Mouse (Mus musculus) cerebellum, adult 2 months (tissue): ENCODE measurements around the gene Clec16a. TPM values are rescaled to one million over a fixed set of nuclear protein-coding genes. Genes with fewer than 3 reads are reported as not detected.

ENCODE experiments used
- DNase-seq, 2 experiments: peaks; one replicate each; pipeline ENCODE4 v3.0.0; 2021
- H3K27ac ChIP-seq: fragments of 200-500 bp; 2 replicates; pipeline ENCODE4 v1.5.1; 2012; ENCODE audit warnings: low read length, control low read depth, inconsistent platforms; ENCODE audit not compliant: insufficient read depth
- H3K27me3 ChIP-seq: fragments of 200-500 bp; 2 replicates; pipeline ENCODE4 v1.6.1; 2012; ENCODE audit warnings: inconsistent platforms, mild to moderate bottlenecking, low read length, moderate library complexity; ENCODE audit not compliant: control insufficient read depth, insufficient read depth
- H3K4me1 ChIP-seq: fragments of 200-500 bp; 2 replicates; pipeline ENCODE4 v1.6.1; 2011; ENCODE audit warnings: low read length; ENCODE audit not compliant: control insufficient read depth, insufficient read depth
- H3K4me3 ChIP-seq: fragments of 200-500 bp; replicated peaks from 2 replicates; pipeline ENCODE3; 2011; ENCODE audit warnings: mild to moderate bottlenecking, low read depth, low read length, control low read depth; ENCODE audit not compliant: insufficient read depth
- CTCF ChIP-seq: fragments of 200-500 bp; IDR thresholded peaks from 2 replicates; pipeline ENCODE4 v1.5.1; 2011; ENCODE audit warnings: low read depth, mild to moderate bottlenecking, control low read depth, low read length, moderate library complexity, borderline replicate concordance; ENCODE audit not compliant: insufficient read depth
- POLR2A ChIP-seq: fragments of 200-500 bp; IDR thresholded peaks from 2 replicates; pipeline ENCODE4 v1.6.1; 2011; ENCODE audit warnings: low read length, control low read depth, borderline replicate concordance; ENCODE audit not compliant: insufficient read depth
- whole genome bisulfite sequencing: fragments of 180-500 bp; shearing (Covaris S2); methylation state at CpG from one replicate; pipeline ENCODE4 v1.1.7; 2018; 5-methylcytosine and 5-hydroxymethylcytosine counted together
- polyA plus RNA-seq: library from polyadenylated mRNA; depleted of rRNA; stranded (reverse); fragments of >200 nt; gene quantifications from 2 replicates; pipeline ENCODE4 v1.2.3, GENCODE M21; 2012

Clec16a gene
- polyA plus RNA-seq, 1 experiment = 48.7 TPM

DNA sequence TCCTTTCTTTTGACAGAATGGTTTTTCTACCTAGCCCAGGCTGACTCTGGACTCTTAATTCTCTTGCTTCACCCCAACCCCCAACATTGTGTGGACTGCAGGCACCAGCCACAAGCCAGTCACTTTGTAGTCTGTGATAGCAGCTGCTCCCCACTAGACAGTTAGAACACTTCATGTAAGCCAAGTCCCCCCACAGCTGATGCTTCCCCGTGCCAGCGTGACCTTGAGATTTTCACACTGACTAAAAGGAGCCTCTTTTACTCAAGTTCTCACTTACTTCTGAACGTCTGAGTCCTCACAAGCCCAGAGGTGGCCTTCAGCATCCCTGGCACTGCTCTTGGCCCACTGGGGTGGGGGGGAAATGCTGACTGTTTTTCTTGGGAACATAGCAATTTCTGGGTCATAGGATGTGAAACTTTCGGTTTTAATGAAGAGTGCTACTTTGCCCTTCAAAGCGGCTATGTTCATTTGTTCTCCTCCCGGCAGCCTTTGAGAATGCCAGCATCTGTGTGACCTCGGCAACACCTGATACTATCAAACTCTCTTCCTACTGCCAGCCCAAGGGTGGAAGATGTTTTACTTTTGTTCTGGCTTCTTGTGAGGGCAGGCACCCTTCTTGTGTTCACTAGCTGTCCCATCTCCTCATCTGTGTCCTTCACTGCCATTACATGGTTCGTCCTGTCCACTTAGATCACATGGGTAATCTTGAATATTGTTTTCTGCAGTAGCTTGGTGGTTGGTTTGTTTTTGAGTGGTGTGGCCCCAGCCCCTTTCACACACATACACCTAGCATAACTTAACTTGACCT, 138.3 kb downstream of the Clec16a start:
- TF ChIP-seq CTCF (no peak), POLR2A (no peak)
- Histone ChIP-seq H3K4me3 (no peak overlapping the region), H3K27me3 (no peaks in the 10 kb centered on the region), H3K27ac (no peak overlapping the region), H3K4me1 (no peaks in the 10 kb centered on the region; the same call in 1 of the 2 replicates)
- DNase-seq = no peak
- 64% methylated on average over 8 of the region's 8 CpGs for WGBS

DNA sequence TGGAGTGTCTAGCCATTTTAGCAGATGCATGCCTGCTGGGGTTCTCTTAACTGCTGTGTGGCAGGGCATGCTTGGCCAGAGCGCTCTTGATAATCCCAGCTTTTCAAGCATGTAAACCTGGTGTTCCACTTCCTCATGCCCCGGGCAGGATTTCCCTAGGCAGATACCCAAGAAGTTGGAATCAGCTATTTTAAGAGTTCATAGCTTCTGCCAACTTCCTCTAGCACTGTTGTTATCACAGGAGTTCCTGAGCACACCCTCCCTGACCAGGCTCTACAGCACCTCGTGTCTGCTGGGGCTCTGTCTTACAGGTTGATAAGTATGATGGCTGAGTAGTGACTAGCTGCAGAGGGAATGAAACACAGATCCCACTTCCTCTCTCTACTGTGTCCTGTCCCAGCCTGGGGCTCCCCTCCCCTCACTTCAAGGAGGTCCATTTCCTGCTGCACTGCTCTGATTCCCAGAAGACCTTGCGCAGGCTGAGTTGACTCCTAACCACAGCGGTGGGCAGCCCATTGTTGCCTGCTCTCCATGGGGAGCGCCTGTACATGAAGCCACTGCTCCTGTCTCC, 144.7 kb downstream of the Clec16a start:
- Histone ChIP-seq H3K4me3 (no peak overlapping the region), H3K27me3 (no peaks in the 10 kb centered on the region), H3K4me1 (peaks cover 20% of the 10 kb centered on the region), H3K27ac (no peak overlapping the region)
- TF ChIP-seq POLR2A = no peak
- TF ChIP-seq CTCF = no peak
- WGBS = 45% methylated on average over 6 of the region's 6 CpGs
- DNase-seq = peak; percentile 26 to 50

DNA sequence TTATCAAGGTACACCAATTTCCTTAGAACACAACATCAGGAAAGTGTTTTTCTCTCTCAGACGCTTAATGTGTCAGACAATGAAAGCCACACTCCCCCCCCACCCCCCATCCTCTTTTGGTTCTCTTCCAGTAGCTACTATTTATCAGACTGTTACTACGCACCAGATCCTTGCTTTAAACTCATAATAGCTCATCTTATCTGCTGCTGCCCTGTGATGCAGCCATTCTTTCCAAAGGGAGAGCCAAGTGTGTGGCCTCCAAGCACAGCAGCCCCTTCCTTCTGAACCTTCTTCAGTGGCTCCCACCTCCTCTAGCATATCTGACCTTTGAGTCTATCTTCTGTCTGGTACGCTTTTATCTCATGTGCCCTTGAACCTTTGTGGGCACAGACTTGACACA, 145.3 kb downstream of the Clec16a start:
- Histone ChIP-seq H3K4me3 (no peak overlapping the region), H3K4me1 (peaks cover 20% of the 10 kb centered on the region), H3K27me3 (no peaks in the 10 kb centered on the region), H3K27ac (no peak overlapping the region)
- TF ChIP-seq CTCF (no peak), POLR2A (no peak)
- no peak for DNase-seq
- WGBS = 92% methylated on average over 3 of the region's 3 CpGs

DNA sequence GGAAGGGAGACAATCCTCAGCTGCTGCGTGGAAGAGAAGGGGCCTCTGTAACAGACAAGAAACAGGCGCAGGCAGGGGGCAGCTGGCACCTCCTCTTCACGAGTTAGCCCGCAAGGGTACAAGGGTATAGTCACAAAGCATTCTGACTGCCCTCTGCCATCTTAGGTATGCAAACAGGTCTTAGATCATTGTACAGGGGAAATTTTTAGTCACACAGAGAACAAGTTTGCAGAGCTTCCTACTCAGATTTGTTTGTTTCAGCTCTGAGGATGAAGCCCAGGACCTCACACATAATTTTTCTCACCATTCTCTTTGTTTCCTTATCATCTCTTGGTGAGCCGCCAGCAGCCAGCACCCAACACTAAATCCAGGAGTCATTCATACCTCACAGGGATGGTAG, 146.6 kb downstream of the Clec16a start:
- Histone ChIP-seq H3K27me3 (no peaks in the 10 kb centered on the region), H3K4me1 (peaks cover 20% of the 10 kb centered on the region), H3K4me3 (no peak overlapping the region), H3K27ac (no peak overlapping the region)
- TF ChIP-seq CTCF (no peak), POLR2A (no peak)
- no peak for DNase-seq
- 91% methylated on average over 5 of the region's 5 CpGs for WGBS

DNA sequence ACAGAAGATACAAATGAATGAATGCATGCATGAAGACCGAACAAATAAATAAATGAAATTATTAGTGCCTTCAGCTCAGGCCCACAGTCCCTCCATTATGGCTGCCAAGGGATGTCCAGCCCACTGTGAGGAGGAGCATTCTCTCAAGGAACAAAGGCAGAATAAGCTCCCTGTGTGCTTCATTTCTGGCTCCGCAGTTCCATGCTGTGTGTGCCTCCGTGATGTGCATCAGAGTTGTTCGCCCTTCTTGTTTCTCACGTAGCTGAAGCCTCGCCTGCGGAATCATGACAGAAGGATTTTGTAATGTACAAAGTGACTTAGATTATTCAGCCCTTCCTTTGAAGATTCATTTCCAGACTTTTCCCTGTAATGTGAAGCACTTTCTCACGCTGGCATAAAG, 147.7 kb downstream of the Clec16a start:
- 82% methylated on average over 8 of the region's 8 CpGs for WGBS
- H3K4me3 ChIP-seq = no peak overlapping the region
- H3K27me3 ChIP-seq = no peaks in the 10 kb centered on the region
- DNase-seq = no peak
- H3K27ac ChIP-seq = no peak overlapping the region
- TF ChIP-seq POLR2A = no peak
- TF ChIP-seq CTCF = no peak
- peaks cover 25% of the 10 kb centered on the region for H3K4me1 ChIP-seq

DNA sequence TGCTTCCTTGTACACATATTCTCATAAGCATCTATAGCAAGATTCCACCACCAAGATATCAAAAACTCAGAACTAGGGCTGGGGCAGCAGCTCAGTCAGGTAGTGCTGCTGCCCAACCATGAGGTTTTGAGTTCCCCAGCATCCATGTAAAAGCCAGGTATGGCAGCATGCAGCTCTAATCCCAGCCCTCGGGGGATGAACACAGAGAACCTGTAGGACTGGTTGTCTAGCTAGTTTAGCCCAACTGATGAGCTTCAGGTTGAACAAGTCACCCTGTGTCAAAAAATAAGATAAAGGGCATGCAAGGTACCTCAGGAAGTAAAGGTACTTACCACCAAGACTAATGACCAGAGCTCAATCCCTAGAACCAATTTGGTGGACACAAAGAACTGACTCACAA, 148.3 kb downstream of the Clec16a start:
- Histone ChIP-seq H3K27me3 (no peaks in the 10 kb centered on the region), H3K4me3 (no peak overlapping the region), H3K4me1 (peaks cover 30% of the 10 kb centered on the region), H3K27ac (no peak overlapping the region)
- TF ChIP-seq CTCF (no peak), POLR2A (no peak)
- DNase-seq = no peak
- WGBS = 89% methylated on average over 1 of the region's 1 CpGs

DNA sequence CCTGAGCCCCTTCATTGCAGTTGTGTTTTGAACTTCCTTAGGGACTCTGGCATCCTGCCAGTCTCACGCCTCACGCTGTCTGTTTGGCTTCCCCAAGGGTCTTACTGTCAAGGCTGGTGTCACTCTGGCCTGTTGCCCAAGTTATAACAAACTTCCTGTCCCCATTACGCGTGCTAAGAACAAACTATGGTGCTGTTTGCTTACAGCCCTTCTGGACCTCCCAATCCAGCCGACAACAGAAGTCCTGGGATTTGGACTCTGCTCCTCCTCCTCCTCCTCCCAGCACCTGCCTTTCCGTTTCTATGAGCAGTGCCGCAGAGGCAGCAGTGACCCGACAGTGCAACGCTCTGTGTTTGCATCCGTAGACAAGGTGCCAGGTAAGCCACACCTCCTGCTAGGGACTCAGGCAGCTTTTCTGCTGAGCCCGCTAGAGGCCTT, 149.3 kb downstream of the Clec16a start:
- Histone ChIP-seq H3K4me1 (peaks cover 24% of the 10 kb centered on the region), H3K27ac (no peak overlapping the region), H3K27me3 (no peaks in the 10 kb centered on the region), H3K4me3 (no peak overlapping the region)
- 16% methylated on average over 11 of the region's 11 CpGs for WGBS
- peak in 1 of 2 experiments; percentile 40 for DNase-seq
- no peak for TF ChIP-seq CTCF
- no peak for TF ChIP-seq POLR2A
